Mouse (Mus musculus) kidney, adult 2 months (tissue): ENCODE data around the gene Cul9.

Experiments
- CTCF ChIP-seq: fragments of 200-500 bp; conservative IDR thresholded peaks from 2 replicates; pipeline ENCODE4 v1.5.1; 2011; ENCODE audit warnings: low read depth, mild to moderate bottlenecking, control low read depth, low read length, moderate library complexity, mixed read lengths; ENCODE audit not compliant: insufficient read depth, insufficient read length
- POLR2A ChIP-seq: fragments of 200-500 bp; IDR thresholded peaks from one replicate; pipeline ENCODE4 v1.6.1; 2011; ENCODE audit warnings: low read depth, low read length, control low read depth

DNA sequence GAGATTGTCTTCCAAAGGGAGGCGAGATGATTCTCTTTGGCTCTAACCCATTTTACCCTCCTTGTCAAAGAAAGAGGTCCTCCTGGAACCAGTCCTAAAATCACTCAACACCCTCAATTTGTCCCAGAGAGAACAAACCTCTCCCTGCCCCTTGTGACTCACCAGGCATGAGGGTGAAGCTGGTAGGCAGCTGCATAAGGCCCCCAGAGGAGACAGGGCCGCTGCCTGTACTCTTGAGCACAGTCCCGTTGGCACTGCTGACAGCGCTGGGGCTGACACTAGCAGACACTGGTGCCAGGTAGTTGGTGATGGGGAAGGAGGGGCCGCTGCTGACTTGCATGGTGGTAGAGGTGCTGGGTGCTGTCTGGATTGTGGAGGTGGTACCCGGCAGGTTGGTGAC lies 5.2 kb upstream of the Cul9 start:
- TF ChIP-seq POLR2A (no peak), CTCF (no peak)
